Mouse (Mus musculus) lung, adult 2 months (tissue): ENCODE measurements around the gene Rbfox2.

Experiments used
- CTCF ChIP-seq: fragments of 200-500 bp; IDR thresholded peaks from 2 replicates; pipeline ENCODE4 v1.5.1; 2011; ENCODE audit warnings: mild to moderate bottlenecking, low read length, control low read depth; ENCODE audit not compliant: insufficient read depth
- POLR2A ChIP-seq: fragments of 200-500 bp; IDR thresholded peaks from 2 replicates; pipeline ENCODE4 v1.6.1; 2011; ENCODE audit warnings: low read depth, mild to moderate bottlenecking, control low read depth, low read length, borderline replicate concordance; ENCODE audit errors: extremely low read depth

GRCm38 (mm10) chr15:77085818-77086217 lies 221.0 kb downstream of the Rbfox2 start:
- TF ChIP-seq CTCF (no peak), POLR2A (no peak)
